Mouse (Mus musculus) 3134 (cell line): ENCODE results near the gene Gspt1.
"Not testable (repeated sequence)": the region's sequence is repeated elsewhere in the genome, so short reads cannot be mapped to it uniquely, and the experiment has no call there.

Experiments
- DNase-seq: peaks from one replicate; pipeline ENCODE4 v3.0.0-alpha.2; 2011; ENCODE audit warnings: low spot score; ENCODE audit not compliant: insufficient read length; ENCODE audit errors: extremely low read depth

Gene Gspt1

GRCm38 (mm10) chr16:11253898-11254722 is at the start of gene Gspt1:
TSS of gene Gspt1 (minus strand) at chr16:11254325.
- DNase-seq: peak; percentile 99

DNA sequence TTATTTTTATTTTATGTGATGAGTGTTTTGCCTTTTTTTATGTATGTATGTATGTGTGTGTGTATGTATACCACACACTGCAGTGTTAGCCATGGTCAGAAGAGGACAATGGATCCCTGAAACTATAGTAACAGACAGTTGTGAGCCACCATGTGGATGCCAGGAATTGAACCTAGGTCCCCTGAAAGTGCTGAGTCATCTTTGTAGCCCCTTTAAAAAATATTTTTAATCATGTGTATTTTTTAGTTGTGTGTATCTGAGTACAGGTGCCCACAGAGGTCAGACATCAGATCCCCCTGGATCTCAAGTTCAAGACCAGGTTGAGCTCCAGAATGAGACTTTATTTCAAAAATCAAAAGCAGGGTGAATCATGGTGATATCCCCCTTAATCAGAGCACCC is 49.6 kb upstream of the Gspt1 start:
- DNase-seq: no peak

DNA sequence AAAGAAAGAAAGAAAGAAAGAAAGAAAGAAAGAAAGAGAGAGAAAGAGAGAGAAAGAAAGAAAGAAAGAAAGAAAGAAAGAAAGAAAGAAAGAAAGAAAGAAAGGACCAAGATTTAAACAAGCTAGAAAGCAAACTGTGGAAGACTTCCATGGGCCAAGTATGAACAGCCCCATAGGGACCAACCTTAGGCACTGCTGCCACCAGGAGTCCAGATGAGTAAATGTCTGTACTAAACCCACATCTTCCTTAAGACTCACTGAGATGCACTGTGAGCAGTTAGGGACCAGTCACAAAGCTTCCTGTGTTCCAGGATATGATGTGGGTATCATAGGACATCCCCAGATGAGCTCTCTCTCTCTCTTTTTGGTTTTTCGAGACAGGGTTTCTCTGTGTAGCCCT is 43.6 kb upstream of the Gspt1 start:
- not testable (repeated sequence) for DNase-seq

- not testable (repeated sequence) for DNase-seq
Measured at GRCm38 (mm10) chr16:11295583-11295982, 41.5 kb upstream of the Gspt1 start.

DNA sequence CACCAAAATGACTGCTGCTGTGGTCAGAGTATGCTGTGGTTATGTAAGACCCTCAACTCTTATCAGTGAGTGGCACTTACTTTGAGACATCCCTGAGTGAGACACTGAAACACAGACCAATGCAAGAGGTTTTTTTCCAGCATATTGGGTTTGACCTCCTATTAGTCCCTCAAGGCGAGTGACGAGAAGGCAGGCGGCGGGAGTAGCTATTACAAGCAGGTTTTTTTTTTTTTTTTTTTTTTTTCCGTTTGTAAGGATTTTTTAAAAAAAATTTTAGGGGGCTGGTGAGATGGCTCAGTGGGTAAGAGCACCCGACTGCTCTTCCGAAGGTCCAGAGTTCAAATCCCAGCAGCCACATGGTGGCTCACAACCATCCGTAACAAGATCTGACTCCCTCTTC is 34.7 kb upstream of the Gspt1 start:
- not testable (repeated sequence) for DNase-seq

- peak; percentile 21 for DNase-seq
Measured at GRCm38 (mm10) chr16:11285949-11286348, 31.8 kb upstream of the Gspt1 start.

DNA sequence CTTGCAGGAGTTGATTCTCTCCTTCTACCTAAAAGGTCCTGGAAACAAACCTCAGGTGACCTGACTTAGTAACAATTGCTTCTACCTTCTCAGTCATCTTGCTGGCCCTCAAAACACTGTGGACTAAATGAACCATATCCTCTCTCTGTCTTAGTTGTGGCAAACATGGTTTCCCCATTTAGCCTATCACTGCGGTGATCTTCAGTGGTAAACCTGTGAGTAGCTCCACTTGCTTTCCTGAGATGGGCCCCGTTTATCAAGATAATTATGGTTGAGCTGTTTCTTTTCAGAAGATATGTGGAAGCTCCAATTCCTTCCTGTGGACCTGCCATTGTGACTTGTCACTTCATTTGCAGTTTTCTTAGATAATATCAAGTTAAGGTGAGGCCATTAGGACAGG is 30.8 kb upstream of the Gspt1 start:
- DNase-seq: no peak

DNA sequence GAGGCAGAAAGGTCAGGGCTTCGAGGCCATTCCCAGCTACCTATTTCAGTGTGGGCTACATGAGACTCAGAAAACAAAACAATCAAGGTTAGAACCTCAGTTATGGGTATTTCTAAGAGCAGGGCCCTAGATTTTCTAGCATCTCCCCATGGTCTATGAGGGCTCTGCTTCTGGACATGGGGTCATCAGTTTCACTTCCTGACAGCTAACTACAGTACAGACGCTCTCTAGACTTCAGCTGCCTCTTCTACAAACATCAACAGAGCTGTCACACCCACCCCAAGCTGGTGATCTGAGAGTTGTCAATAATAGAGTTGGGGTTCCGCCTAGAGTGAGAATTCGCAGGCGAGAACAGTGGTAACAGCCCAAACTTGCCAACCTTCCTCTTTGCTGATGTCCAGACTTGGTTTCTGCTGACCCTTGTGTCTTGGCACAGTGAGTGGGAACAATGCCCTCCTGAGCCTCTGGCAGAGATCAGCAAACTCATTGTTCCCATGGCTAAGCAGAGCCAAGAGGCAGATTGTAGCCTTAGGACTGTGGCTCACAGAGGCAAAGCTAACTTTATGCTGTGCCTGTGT is 28.6 kb upstream of the Gspt1 start:
- no peak for DNase-seq

DNA sequence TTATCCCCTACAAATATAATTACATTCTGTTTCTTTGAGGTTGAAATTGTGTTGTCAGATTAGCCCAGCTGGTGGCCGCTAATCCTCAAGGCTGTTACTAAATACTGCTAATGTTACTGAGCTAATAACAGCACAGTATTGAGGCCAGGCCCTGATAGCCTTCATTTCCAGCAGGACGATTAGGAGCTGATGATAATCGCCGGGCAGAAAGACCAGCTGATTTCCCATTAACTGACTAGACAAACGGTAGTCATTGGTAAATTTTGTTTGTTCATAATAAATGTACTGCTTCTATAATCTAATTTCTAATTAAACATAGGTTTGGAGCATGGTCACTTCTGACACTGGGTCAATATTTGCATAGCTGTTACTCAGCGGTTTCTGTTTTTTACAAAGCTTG is 24.7 kb upstream of the Gspt1 start:
- no peak for DNase-seq

DNA sequence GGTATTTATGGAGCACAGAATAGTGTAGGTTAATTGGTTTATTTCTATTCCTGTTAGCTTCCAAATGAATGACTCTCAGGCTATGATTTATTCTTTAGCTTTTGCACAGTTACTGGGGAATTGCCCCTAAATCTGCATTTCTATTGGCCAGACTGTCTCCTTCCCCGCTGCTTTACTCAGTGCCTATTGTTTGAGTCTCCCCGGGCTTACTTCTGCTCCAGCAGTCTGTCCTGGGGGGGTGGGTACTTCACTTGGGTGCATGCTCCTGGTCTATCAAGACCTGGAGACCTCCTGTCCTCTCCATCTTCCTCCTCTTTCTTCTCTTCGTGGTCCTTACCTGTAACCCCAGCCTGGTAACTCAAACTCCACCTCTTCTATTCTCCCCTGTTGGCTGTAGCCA is 22.8 kb upstream of the Gspt1 start:
- no peak for DNase-seq

DNA sequence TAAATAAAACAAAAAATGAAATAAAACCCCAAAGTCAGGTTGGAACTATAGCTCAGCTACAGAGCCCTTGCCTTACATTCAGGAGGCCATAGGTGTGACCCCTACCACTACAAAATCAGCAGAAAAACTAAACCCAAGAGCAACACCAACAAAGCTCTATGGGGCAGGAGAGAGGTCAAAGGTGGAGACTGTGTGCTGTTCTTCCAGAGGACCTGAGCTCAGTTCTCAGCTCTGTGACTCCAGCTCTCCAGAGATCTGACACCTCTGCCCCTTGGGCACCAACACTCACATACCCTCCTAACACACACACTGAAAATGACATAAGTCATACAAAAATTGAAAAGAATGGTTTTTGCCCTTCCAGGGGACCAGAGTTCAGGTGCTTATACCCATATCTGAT is 16.9 kb upstream of the Gspt1 start:
- DNase-seq: no peak

GRCm38 (mm10) chr16:11270642-11271041 is 16.5 kb upstream of the Gspt1 start:
- DNase-seq: peak; percentile 43

DNA sequence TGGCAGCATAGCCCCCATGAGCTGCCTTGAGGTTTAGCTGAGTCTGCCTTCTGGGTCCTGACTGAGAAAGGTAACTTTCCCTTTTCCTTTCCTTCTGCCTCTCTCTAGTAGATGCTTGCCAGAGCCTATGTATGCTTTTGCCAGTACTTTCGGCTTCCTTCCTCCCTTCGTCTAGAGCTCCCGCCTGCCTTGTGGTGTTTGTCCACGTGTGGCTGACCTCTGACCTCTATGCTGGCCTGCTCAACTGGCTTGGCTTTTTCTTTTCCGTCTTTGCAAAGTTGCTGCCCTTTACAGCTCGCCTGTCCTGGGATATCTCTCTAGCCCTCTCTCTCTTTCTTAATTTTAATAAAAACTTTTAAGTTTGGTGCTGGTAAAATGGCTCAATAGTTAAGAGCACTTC is 15.7 kb upstream of the Gspt1 start:
- DNase-seq: no peak

GRCm38 (mm10) chr16:11266556-11266955 is 12.4 kb upstream of the Gspt1 start:
- no peak for DNase-seq

DNA sequence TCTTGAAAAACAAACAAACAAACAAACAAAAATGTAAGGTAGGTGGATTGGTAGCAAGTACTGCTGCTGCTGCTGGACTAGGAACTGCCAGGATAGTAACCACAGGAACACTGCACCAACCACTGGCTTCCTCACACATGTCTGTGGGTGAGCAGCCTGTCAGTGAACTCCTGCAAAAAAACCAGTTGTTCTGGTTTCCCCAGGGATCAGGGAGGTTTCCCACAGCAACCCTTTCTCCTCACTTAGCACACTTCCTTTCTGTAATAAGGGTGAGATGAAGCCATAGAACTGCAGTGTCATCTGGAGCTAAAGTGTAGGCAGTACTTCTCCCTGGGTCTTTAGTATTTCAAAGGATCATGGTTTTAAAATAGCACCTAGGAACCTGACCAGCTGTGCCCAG is 9.1 kb upstream of the Gspt1 start:
- no peak for DNase-seq

DNA sequence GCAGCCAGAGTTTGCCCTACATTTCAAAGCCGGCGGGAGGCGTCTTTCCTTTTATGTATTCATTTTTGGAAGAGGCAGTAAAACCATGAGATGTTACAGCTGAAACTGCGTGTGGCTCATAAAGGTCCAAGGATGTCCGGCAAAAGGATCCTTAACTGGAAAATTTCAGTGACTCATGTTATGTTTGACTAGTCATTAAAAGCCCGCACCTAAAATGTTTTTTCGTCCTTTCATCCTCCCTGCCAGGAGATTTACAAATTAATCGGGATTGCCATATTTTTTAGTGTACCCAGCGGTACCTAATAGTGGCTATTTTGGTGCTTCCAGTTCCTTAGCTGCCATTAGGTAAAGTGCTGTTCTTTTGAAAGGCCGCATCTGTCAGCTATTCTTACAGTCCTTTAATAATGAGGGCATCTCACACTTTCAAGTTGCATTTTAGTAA is 619 bp upstream of the Gspt1 start:
- DNase-seq: no peak

GRCm38 (mm10) chr16:11253065-11253831 is 877 bp downstream of the Gspt1 start:
- DNase-seq: peak; percentile 74

DNA sequence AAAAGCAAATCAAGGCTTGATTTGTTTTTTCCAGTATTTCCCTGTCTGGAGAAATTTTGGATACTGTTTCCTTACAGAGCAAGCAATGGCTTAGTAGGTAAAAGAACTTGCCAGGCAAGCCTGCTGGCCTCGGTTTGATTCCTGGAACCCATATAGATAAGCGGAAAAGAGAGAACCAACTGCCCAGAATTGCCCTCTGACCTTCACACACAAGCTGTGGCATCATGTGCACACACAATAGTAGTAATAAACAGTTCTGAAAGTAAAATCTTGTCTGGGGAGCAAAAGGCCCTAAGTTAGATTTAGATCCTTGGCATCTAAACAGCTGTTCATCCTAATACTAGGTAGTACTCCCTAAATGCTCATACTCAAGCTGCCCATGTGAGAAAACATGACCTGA is 6.3 kb downstream of the Gspt1 start:
- DNase-seq: no peak

DNA sequence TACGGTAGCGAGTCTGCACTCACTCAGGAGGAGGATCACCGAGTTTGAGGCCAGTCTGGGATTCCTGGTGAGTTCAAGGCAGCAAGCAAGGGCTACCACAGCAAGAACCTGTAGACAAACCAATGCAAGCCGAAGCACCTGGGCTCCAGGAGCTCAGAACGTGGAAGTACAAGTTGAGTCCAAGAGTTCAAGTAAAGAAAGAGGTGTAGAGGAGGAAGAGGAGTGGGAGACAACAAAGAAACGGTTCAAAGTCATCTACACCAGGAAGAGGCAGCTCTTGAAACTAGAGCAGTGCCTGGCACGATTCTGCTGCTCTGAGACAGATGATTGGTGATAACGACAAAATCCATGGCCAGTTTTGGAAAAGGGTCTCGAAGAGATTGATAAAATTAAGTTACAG is 8.4 kb downstream of the Gspt1 start:
- no peak for DNase-seq

DNA sequence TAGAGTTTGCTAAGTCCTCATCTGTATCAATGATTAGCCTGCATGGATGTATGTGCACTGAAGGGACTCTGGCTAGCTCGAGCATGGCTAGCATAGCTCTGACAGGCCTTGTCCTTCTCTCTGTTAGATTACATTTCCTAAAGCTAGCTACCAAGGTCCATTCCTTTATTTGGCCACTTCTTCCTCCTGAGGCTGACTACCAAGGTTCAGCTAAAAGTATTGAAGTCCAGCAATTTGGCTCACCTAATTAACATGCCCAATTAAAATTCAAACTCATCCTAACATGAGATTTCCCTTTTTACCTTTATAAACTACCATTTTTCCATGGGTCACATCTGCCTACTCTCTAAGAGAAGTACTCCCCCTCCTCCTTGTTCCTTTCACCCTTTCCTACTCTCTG is 11.7 kb downstream of the Gspt1 start:
- DNase-seq: no peak

DNA sequence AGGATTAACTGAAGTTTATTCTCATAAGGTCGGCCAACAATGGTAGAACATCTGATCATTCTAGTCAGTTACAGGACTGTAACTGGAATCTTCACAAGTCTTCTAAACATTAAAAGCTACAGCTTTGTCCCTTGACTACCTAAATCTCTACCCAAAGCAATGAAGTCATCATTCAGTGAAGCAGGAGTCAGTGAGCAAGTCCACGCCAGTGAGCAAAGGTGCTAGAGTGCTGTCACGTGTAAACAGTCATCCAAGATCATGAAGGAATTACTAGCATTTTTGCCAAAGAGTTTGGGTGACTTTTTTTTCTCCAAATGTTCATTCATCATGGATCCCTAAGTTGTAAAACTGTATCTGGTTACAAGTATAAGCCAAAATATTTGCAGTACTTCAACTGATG is 36.3 kb downstream of the Gspt1 start:
- no peak for DNase-seq
